Mouse (Mus musculus) heart, embryonic 11.5 days (tissue): ENCODE results near the gene Dcdc2a. TPM values are rescaled to one million over a fixed set of nuclear protein-coding genes. Genes with fewer than 3 reads are reported as not detected.
A peak's percentile ranks its signal among the peaks of the same experiment; 100 is the strongest.

Source experiments
- ATAC-seq: fragments of 200-750 bp; cut with Nextera tagmentation; replicated peaks from 2 replicates; pipeline ENCODE4 v1.8.0; 2017; ENCODE audit warnings: moderate library complexity; ENCODE audit not compliant: insufficient number of reproducible peaks, low FRiP score, low TSS enrichment
- H3K27ac ChIP-seq: fragments of 300-500 bp; sonication (generic); 2 replicates; pipeline ENCODE4 v1.5.1; 2014; ENCODE audit warnings: mild to moderate bottlenecking, low read depth, low read length
- H3K27me3 ChIP-seq: fragments of 300-500 bp; sonication (generic); 2 replicates; pipeline ENCODE4 v1.6.1; 2014; ENCODE audit warnings: mild to moderate bottlenecking, low read length, mixed read lengths; ENCODE audit not compliant: control insufficient read depth, insufficient read depth
- H3K36me3 ChIP-seq: fragments of 300-500 bp; sonication (generic); 2 replicates; pipeline ENCODE4 v1.6.1; 2014; ENCODE audit warnings: mild to moderate bottlenecking, low read length, moderate library complexity, mixed read lengths; ENCODE audit not compliant: control insufficient read depth, insufficient read depth
- H3K4me1 ChIP-seq: fragments of 300-500 bp; sonication (generic); 2 replicates; pipeline ENCODE4 v1.6.1; 2014; ENCODE audit warnings: low read length; ENCODE audit not compliant: control insufficient read depth, insufficient read depth
- H3K4me2 ChIP-seq: fragments of 300-500 bp; sonication (generic); 2 replicates; pipeline ENCODE4 v1.6.1; 2014; ENCODE audit warnings: mild to moderate bottlenecking, moderate library complexity
- H3K4me3 ChIP-seq: fragments of 300-500 bp; sonication (generic); 2 replicates; pipeline ENCODE4 v1.5.1; 2014; ENCODE audit warnings: low read depth, low read length
- H3K9ac ChIP-seq: fragments of 300-500 bp; sonication (generic); 2 replicates; pipeline ENCODE4 v1.6.1; 2014; ENCODE audit warnings: mild to moderate bottlenecking, low read depth, low read length, moderate library complexity
- H3K9me3 ChIP-seq: fragments of 300-500 bp; sonication (generic); replicated peaks from 2 replicates; pipeline ENCODE4 v1.6.1; 2016; ENCODE audit warnings: low read length; ENCODE audit not compliant: control insufficient read depth
- WGBS: fragments of 180-500 bp; shearing (Covaris S2); extraction: QIAGEN DNeasy Blood & Tissue Kit; methylation state at CpG from one replicate; pipeline ENCODE4 v1.1.7; 2014; ENCODE audit not compliant: insufficient replicate concordance; 5-methylcytosine and 5-hydroxymethylcytosine counted together
- polyA plus RNA-seq: library from polyadenylated mRNA; unstranded; fragments of >200 nt; fragmentation: Nextera tagmentation; extraction: Ambion mirVana; gene quantifications from 2 replicates; pipeline ENCODE4 v1.2.1, GENCODE M21; 2014

The Dcdc2a gene
- polyA plus RNA-seq, 1 experiment from 2014 or later, result 0.69 TPM

DNA sequence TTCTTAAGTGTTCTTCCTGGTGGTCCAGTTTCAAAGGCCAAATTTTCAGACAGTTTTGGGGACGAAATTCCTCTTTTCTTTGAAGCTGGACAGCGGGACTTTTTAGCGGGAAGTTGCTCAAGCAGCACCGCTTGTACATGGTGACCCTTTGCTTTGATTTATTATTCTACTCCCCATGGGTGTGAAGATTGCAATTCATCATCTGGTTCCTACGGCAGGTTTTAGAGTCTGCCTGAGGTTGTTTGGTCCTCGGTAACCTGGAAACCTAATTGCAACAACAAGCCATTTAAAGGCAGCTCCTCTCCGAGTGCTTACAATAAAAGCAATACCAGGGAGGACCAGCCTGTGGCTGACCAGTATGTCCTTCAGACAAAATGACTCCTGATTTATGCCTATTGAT lies 21.5 kb downstream of the Dcdc2a start:
- Histone ChIP-seq H3K4me2 (no peak overlapping the region), H3K27ac (no peak overlapping the region), H3K4me1 (no peaks in the 10 kb centered on the region), H3K36me3 (no peaks in the 10 kb centered on the region), H3K9me3 (no peaks in the 10 kb centered on the region), H3K9ac (no peak overlapping the region), H3K27me3 (no peaks in the 10 kb centered on the region), H3K4me3 (no peak overlapping the region)
- no peak for ATAC-seq
- 35% methylated on average over 7 of the region's 7 CpGs for WGBS

DNA sequence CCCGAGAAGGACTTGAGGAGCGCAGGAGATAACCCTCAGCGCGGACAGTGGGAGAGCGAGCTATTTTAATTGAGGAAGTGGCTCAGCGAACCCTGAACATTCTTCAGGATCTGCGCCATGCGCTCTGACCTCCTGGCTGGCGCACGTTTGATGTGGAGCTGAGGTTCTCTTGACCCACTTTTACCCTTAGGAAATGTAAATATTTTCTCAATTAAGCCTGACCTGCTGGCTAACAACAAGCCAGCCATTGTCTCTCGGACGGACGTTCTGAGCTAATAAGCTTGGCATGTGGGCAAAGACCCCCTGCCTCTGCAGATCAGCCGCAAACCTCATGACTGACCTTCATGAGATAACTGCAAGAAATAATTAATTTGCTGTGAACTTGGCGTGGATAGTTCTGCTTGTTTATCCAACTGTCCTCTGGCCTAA lies 27.4 kb downstream of the Dcdc2a start:
- H3K4me2 ChIP-seq, result peak overlapping the region; percentile 60
- H3K27me3 ChIP-seq, result no peaks in the 10 kb centered on the region
- H3K27ac ChIP-seq, result no peak overlapping the region
- WGBS, result 12% methylated on average over 15 of the region's 15 CpGs
- no peaks in the 10 kb centered on the region for H3K9me3 ChIP-seq
- no peak overlapping the region for H3K4me3 ChIP-seq
- no peak for ATAC-seq
- H3K9ac ChIP-seq, result no peak overlapping the region; the same call in 1 of the 2 replicates
- H3K36me3 ChIP-seq, result no peaks in the 10 kb centered on the region
- H3K4me1 ChIP-seq, result peaks cover 4% of the 10 kb centered on the region; the same call in 1 of the 2 replicates

- no peak overlapping the region for H3K4me2 ChIP-seq
- H3K4me3 ChIP-seq, result no peak overlapping the region
- H3K9me3 ChIP-seq, result no peaks in the 10 kb centered on the region
- H3K36me3 ChIP-seq, result no peaks in the 10 kb centered on the region
- H3K4me1 ChIP-seq, result peaks cover 4% of the 10 kb centered on the region; the same call in 1 of the 2 replicates
- 84% methylated on average over 7 of the region's 7 CpGs for WGBS
- no peak overlapping the region for H3K9ac ChIP-seq
- ATAC-seq, result no peak
- H3K27ac ChIP-seq, result no peak overlapping the region
- no peaks in the 10 kb centered on the region for H3K27me3 ChIP-seq
Observed at GRCm38 (mm10) chr13:25085147-25085546, 29.3 kb downstream of the Dcdc2a start.

GRCm38 (mm10) chr13:25091347-25091746 lies 35.5 kb downstream of the Dcdc2a start:
- no peak overlapping the region for H3K4me3 ChIP-seq
- H3K27ac ChIP-seq, result no peak overlapping the region
- H3K36me3 ChIP-seq, result no peaks in the 10 kb centered on the region
- H3K9ac ChIP-seq, result no peak overlapping the region
- 86% methylated on average over 5 of the region's 5 CpGs for WGBS
- ATAC-seq, result no peak
- no peaks in the 10 kb centered on the region for H3K9me3 ChIP-seq
- H3K27me3 ChIP-seq, result no peaks in the 10 kb centered on the region
- no peak overlapping the region for H3K4me2 ChIP-seq
- H3K4me1 ChIP-seq, result no peaks in the 10 kb centered on the region

DNA sequence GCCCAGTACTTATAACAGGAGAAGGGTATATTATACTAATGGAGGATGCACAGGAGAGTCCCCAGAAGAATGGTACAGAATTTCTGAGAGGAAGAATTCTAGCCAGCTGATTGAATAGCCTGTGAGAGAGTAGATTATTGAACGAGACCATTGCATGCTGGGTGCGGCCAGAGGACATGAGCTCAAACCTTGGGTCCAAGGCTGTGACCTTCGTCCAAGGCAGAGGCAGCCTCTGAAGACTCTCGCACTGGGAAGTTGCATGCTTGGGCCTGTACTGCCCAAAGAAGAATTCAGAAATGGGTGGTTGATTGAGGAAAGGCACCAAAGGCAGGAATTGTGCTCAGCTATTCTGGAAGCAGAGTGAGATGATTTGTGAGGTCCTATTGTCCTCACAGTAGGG lies 38.0 kb downstream of the Dcdc2a start:
- no peaks in the 10 kb centered on the region for H3K4me1 ChIP-seq
- H3K9ac ChIP-seq, result no peak overlapping the region
- H3K4me3 ChIP-seq, result no peak overlapping the region
- no peak overlapping the region for H3K27ac ChIP-seq
- H3K9me3 ChIP-seq, result no peaks in the 10 kb centered on the region
- no peaks in the 10 kb centered on the region for H3K27me3 ChIP-seq
- H3K36me3 ChIP-seq, result no peaks in the 10 kb centered on the region
- ATAC-seq, result no peak
- H3K4me2 ChIP-seq, result no peak overlapping the region
- 86% methylated on average over 4 of the region's 4 CpGs for WGBS

DNA sequence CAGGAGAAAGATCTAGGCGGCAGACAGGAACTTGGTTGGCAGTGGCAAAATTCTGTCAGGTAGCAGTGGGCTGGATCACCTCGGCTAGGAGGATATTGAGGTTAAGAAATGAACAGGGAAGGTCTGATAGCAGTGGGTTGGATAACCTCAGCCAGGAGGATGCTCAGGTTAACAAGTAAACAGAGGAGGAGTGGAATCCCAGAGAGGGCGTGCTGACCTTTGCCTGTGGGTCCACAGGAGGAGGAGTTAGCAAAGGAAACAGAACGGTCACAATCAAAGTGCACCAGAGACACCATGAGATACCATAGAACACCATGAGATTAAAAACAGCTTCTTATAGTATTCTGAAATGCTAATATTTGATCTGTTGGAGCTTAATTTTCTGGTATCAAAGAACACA lies 38.6 kb downstream of the Dcdc2a start:
- Histone ChIP-seq H3K27me3 (no peaks in the 10 kb centered on the region), H3K4me1 (no peaks in the 10 kb centered on the region), H3K36me3 (no peaks in the 10 kb centered on the region), H3K9me3 (no peaks in the 10 kb centered on the region), H3K4me3 (no peak overlapping the region), H3K9ac (no peak overlapping the region), H3K27ac (no peak overlapping the region), H3K4me2 (no peak overlapping the region)
- 73% methylated on average over 4 of the region's 4 CpGs for WGBS
- ATAC-seq, result no peak

- Histone ChIP-seq H3K9ac (no peak overlapping the region), H3K4me1 (no peaks in the 10 kb centered on the region), H3K4me3 (no peak overlapping the region), H3K9me3 (no peaks in the 10 kb centered on the region), H3K27me3 (no peaks in the 10 kb centered on the region), H3K27ac (no peak overlapping the region), H3K4me2 (no peak overlapping the region), H3K36me3 (no peaks in the 10 kb centered on the region)
- 80% methylated on average over 8 of the region's 8 CpGs for WGBS
- no peak for ATAC-seq
Observed at GRCm38 (mm10) chr13:25097348-25097747, 41.5 kb downstream of the Dcdc2a start.

- 59% methylated on average over 5 of the region's 5 CpGs for WGBS
- Histone ChIP-seq H3K27me3 (no peaks in the 10 kb centered on the region), H3K4me3 (no peak overlapping the region), H3K4me1 (no peaks in the 10 kb centered on the region), H3K9ac (no peak overlapping the region), H3K36me3 (no peaks in the 10 kb centered on the region), H3K4me2 (no peak overlapping the region), H3K9me3 (no peaks in the 10 kb centered on the region), H3K27ac (no peak overlapping the region)
- no peak for ATAC-seq
Observed at GRCm38 (mm10) chr13:25098578-25098977, 42.8 kb downstream of the Dcdc2a start.

DNA sequence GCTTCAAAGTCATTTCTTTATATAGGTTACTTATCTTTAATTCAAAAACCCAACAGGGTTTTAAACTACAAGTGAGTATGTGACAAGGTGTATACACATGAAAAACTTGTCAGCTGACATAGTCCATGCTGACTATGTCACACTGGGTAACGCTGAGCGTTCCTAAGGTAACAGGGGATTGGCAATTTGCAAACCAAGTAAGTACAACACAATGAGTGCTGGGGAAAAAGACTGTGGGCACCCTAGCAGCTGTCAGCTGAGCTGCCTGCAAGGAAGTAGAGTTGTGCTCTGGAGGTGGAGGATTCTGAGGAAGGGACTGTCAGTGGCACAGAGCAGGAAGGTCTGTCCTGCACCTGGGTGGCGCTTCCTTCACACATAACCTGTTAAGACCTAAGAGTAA lies 43.7 kb downstream of the Dcdc2a start:
- no peaks in the 10 kb centered on the region for H3K36me3 ChIP-seq
- H3K4me2 ChIP-seq, result no peak overlapping the region
- H3K4me3 ChIP-seq, result no peak overlapping the region
- no peak overlapping the region for H3K9ac ChIP-seq
- ATAC-seq, result no peak
- no peaks in the 10 kb centered on the region for H3K9me3 ChIP-seq
- no peak overlapping the region for H3K27ac ChIP-seq
- no peaks in the 10 kb centered on the region for H3K4me1 ChIP-seq
- WGBS, result 65% methylated on average over 3 of the region's 3 CpGs
- no peaks in the 10 kb centered on the region for H3K27me3 ChIP-seq
